Mouse (Mus musculus): ENCODE measurements around the gene Manba.

Manba gene

GRCm38 (mm10) chr3:135581606-135582117, 96.3 kb downstream of the Manba start:
- in situ Hi-C loops (cut with MboI), result no loop called here

GRCm38 (mm10) chr3:135582246-135582645, 96.8 kb downstream of the Manba start:
- in situ Hi-C loops (cut with MboI), result no loop called here

- in situ Hi-C loops (cut with MboI), result no loop called here
These were observed 100.1 kb downstream of the Manba start for GRCm38 (mm10) chr3:135585482-135585881.

GRCm38 (mm10) chr3:135586060-135586459, 100.6 kb downstream of the Manba start:
- in situ Hi-C loops (cut with MboI), result no loop called here

GRCm38 (mm10) chr3:135586471-135586880, 101.1 kb downstream of the Manba start:
- in situ Hi-C loops (cut with MboI), result no loop called here

- in situ Hi-C loops (cut with MboI), result no loop called here
These were observed 105.1 kb downstream of the Manba start for GRCm38 (mm10) chr3:135590471-135590870.

GRCm38 (mm10) chr3:135591376-135591775, 106.0 kb downstream of the Manba start:
- in situ Hi-C loops (cut with MboI), result no loop called here

GRCm38 (mm10) chr3:135592011-135592410, 106.6 kb downstream of the Manba start:
- in situ Hi-C loops (cut with MboI), result no loop called here

GRCm38 (mm10) chr3:135594238-135594917, 109.0 kb downstream of the Manba start:
- in situ Hi-C loops (cut with MboI), result no loop called here

- in situ Hi-C loops (cut with MboI), result no loop called here
These were observed 111.6 kb downstream of the Manba start for GRCm38 (mm10) chr3:135597014-135597413.

- in situ Hi-C loops (cut with MboI), result no loop called here
These were observed 112.9 kb downstream of the Manba start for GRCm38 (mm10) chr3:135598355-135598754.

- in situ Hi-C loops (cut with MboI), result no loop called here
These were observed 117.3 kb downstream of the Manba start for GRCm38 (mm10) chr3:135602731-135603130.

GRCm38 (mm10) chr3:135604626-135605417, 119.4 kb downstream of the Manba start:
- in situ Hi-C loops (cut with MboI), result no loop called here

GRCm38 (mm10) chr3:135605474-135605873, 120.1 kb downstream of the Manba start:
- in situ Hi-C loops (cut with MboI), result no loop called here

- in situ Hi-C loops (cut with MboI), result no loop called here
These were observed 121.2 kb downstream of the Manba start for GRCm38 (mm10) chr3:135606592-135606991.

GRCm38 (mm10) chr3:135607021-135607420, 121.6 kb downstream of the Manba start:
- in situ Hi-C loops (cut with MboI), result no loop called here

GRCm38 (mm10) chr3:135607660-135608473, 122.5 kb downstream of the Manba start:
- in situ Hi-C loops (cut with MboI), result no loop called here

GRCm38 (mm10) chr3:135610221-135610620, 124.8 kb downstream of the Manba start:
- in situ Hi-C loops (cut with MboI), result no loop called here

- in situ Hi-C loops (cut with MboI), result no loop called here
These were observed 129.0 kb downstream of the Manba start for GRCm38 (mm10) chr3:135614376-135614775.

GRCm38 (mm10) chr3:135616730-135617129, 131.3 kb downstream of the Manba start:
- in situ Hi-C loops (cut with MboI), result no loop called here

Data from mature B cell (primary cell).